Mouse (Mus musculus) heart, postnatal 0 days (tissue): ENCODE measurements at regions not wholly inside any gene's neighbourhood (a gene's known extent, or its start where the extent isn't known, plus 50 kb on each side); places are given as distances from the start of the nearest gene placed in this dataset.

ENCODE experiments used
- CTCF ChIP-seq: IDR thresholded peaks from 2 replicates; pipeline ENCODE4 v1.5.1; 2016; ENCODE audit warnings: antibody characterized with exemption, control low read depth, low read depth
- EP300 ChIP-seq: IDR thresholded peaks from 2 replicates; pipeline ENCODE4 v1.6.1; 2016; ENCODE audit warnings: antibody characterized with exemption, low read depth

- TF ChIP-seq EP300 = no peak
- no peak for TF ChIP-seq CTCF
Measured at GRCm38 (mm10) chr3:151931656-151932055, 94.2 kb upstream of the Ptgfr start.
